Mouse (Mus musculus): ENCODE data around the gene Tmem265.

DNA sequence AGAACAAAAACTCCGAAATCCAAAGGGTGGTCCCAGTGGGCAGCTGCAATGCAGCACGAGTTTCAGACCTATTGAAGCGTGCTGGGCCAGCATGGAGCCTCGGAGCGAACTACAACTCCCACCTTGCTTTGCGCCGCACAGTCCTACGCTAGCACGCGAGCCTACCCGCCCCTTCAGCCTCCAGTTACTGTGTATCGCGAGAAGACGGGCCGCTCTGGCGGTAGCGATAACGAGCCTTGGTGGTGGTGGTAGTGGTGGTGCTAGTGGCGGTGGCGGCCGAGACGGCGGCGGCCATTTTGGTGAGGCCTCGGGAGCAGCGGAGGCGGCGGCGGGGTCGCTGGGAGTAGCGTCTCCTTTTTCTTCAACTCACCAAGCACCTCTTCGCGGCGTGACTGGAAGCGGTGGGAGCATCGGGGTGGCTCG, 49.4 kb upstream of the Tmem265 start, which contains the start of gene Srcap:
- TF ChIP-seq CTCF (IDR thresholded peaks at IDR 0.05; ENCODE audit: low read depth, low read length) (no peak), POLR2AphosphoS5 (IDR thresholded peaks at IDR 0.05; ENCODE audit: insufficient replicate concordance, low read depth, low read length) (no peak; the same call in 1 of the 2 replicates), GATA1 (IDR thresholded peaks at IDR 0.05; ENCODE audit: borderline replicate concordance, low read length) (no peak), TAL1 (conservative IDR thresholded peaks at IDR 0.05; ENCODE audit: low read depth, low read length) (no peak; the same call in 1 of the 2 replicates)

Data from G1E (cell line).